Mouse (Mus musculus): ENCODE data around the gene Gjb6. TPM values are rescaled to one million over a fixed set of nuclear protein-coding genes. Genes with fewer than 3 reads are reported as not detected.

Gene Gjb6
- polyA plus RNA-seq, 1 experiment from 2014 or later: 0.38 TPM

Other genes starting within 250 kb of the Gjb6 start
- 57.3 and 71.1 TPM in 2 replicates for gene Zmym2, start 247.0 kb downstream of the Gjb6 start, polyA plus RNA-seq (2016; fragmentation: Nextera tagmentation; extraction: Ambion mirVana)
- gene Gja3, start 75.5 kb downstream of the Gjb6 start, polyA plus RNA-seq (2016; fragmentation: Nextera tagmentation; extraction: Ambion mirVana): 0.15 TPM in 1 of 2 replicates, not detected in the other
- 0.70 and 3.4 TPM in 2 replicates for gene Gjb2, start 28.9 kb downstream of the Gjb6 start, polyA plus RNA-seq (2016; fragmentation: Nextera tagmentation; extraction: Ambion mirVana)
- gene Gm4491, start 17.7 kb downstream of the Gjb6 start, polyA plus RNA-seq (2016; fragmentation: Nextera tagmentation; extraction: Ambion mirVana): not detected in 2 replicates

Data from midbrain, embryonic 10.5 days (tissue).